Mouse (Mus musculus) megakaryocyte, embryonic 14.5 days (primary cell): ENCODE data around the gene Btaf1.

Source experiments
- FLI1 ChIP-seq: IDR thresholded peaks from 2 replicates; pipeline ENCODE4 v1.6.1; 2012; ENCODE audit warnings: low read length, inconsistent platforms, mixed read lengths
- GATA1 ChIP-seq: IDR thresholded peaks from 3 replicates; pipeline ENCODE4 v1.6.1; 2012; ENCODE audit warnings: mixed read lengths, low read length, inconsistent platforms, borderline replicate concordance

DNA sequence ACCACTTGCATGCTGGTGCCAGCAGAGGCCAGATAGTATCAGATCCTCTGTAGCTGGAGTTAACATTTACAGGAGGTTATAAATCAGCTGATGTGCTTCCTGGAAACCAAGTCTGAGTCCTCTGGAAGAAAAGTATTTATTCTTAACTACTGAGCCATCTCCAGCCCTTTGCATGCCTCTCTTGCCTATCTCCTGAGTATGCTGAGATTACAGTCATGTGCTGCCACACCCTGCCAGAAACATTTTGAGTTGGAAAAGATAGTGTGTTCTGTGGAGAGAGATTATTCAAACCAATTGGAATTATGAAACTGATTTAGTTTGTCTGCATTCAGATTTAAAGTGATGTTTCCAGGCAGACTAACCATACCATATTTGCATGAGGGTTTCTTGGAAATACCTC, 48.5 kb upstream of the Btaf1 start:
- TF ChIP-seq FLI1 (no peak), GATA1 (no peak)
